Mouse (Mus musculus): ENCODE measurements around the gene Slc28a1.

- TF ChIP-seq CTCF (IDR thresholded peaks at IDR 0.05; ENCODE audit: control insufficient read depth, insufficient read depth, low read length) (no peak), POLR2A (IDR thresholded peaks at IDR 0.05; ENCODE audit: borderline replicate concordance, control insufficient read depth, low read depth, low read length) (no peak)
These were observed 38.9 kb upstream of the Slc28a1 start for GRCm38 (mm10) chr7:81075732-81076131.
